Mouse (Mus musculus) megakaryocyte progenitor cell, adult 5-6 weeks (primary cell): ENCODE results near the gene Cys1. TPM values are rescaled to one million over a fixed set of nuclear protein-coding genes. Genes with fewer than 3 reads are reported as not detected.

Source experiments
- ATAC-seq: replicated peaks from 2 replicates; pipeline ENCODE4 v1.8.0; 2016; ENCODE audit warnings: mild to moderate bottlenecking, moderate TSS enrichment, inconsistent platforms; ENCODE audit not compliant: poor library complexity
- total RNA-seq, 2 experiments: library from RNA; stranded (forward) in 1 of 2; stranded (reverse) in 1 of 2; fragments of 157-497, 149-512 nt in 1 of 2; fragments of 200-1000 nt in 1 of 2; gene quantifications; 2 replicates each; pipeline versions ENCODE4 v1.2.3 to v1.2.4; 2015 to 2017

The Cys1 gene
- not detected in 2 replicates for total RNA-seq (2015)
- total RNA-seq (2017), result not detected in 2 replicates

GRCm38 (mm10) chr12:24681286-24682023 lies at the start of gene Cys1:
Cys1 (minus strand) TSS chr12:24681813.
- peak; percentile 67 for ATAC-seq

DNA sequence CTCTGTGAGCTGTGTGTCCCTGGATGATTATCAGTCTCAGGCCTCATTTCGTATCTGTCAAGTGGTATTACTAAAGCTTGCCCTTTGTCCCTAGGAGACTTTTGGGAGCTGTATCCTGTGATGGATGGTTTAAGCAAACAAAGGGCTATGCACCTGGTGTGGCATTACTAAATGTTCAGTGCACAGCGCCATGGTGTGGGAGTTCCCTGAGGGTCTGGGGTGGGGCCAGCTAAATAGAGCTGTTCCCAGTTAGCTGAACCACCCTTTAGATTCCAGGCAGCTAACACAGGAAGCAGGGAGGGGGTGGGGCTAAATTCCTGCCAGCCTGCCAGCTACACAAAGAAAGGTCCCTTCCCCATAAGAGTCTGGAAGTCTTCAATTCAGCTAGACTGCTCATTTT lies 42.8 kb upstream of the Cys1 start:
- ATAC-seq, result peak; percentile 37

DNA sequence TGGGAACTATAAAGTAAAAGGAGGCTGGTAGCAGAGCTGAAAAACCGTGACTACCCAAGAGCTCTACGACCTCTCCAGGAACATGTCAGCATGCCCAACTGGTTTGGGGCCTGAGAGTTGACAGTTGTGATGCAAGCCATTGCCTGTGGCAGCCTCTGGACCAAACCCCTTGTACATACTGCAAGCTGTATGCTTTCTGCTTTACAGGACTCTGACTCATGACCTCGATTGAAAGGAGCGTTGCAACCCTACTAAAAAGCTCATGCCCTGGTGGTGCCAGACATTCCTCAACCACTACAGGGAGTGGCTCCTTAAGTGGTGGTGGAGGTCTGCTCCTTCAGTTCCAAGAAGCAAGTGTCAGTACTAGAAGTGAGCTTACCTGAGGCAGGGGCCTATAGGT lies 42.2 kb upstream of the Cys1 start:
- ATAC-seq, result peak; percentile 87

GRCm38 (mm10) chr12:24723434-24723833 lies 41.8 kb upstream of the Cys1 start:
- ATAC-seq, result no peak

DNA sequence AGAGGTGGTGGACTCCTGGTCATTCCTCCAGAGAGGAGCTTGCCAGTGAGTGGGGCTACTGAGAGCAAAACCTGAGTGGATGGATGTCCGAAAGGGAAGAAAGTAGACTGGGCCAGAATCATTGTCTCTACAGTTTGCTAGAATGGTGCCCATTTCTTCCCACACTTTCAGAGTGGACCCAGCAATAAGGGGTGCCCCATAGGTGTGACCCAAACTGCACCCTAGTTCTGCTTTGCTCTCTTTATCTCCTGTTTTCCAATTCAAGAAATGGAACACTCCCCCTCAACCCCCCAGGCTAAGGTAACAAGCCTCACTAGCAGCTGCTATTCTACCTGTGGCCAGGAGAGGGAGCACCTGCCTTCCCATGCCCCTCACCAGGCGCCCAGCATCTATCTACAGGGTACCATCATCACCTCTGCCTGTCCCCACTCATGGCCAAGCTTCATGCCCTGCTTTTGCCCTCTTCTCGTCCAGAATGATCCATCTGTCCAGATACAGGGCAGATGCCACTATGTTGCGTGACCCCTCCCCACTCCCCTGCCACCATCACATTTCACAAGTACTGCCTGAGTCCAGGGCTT lies 35.2 kb upstream of the Cys1 start:
- ATAC-seq, result peak; percentile 76

- ATAC-seq, result peak; percentile 87
Measured at GRCm38 (mm10) chr12:24715268-24715896, 33.8 kb upstream of the Cys1 start.

DNA sequence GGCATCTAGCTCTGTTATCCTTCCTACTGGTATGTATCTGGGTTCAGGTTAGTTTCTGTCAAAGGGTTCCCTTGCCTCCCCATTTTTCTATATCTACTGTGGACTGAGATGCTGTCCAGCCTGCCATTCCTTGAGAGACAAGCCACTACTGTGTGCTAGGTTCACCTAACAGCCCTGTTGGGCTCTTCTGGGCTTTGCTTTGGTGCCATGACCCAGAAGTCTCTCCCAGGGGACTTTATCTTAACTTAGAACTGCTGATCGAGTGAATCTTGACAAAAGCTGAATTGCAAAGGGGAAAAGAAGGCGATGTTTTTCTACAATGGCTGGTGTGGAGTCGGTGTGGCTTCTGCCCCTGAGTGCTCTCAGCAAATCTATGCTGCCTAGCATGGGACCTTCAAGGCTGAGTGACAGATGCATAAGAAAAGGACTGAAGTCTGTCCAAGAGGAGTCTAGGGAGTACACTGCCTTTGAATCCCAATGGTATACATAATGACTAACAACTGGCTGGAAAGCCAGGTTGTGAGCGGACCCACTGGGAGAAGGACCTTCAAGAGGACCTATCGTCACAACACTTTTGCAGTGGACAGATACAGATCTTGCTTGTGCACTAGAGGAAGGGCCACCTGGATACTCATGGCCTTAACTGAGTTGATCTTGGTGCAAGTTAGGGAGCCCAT lies 33.1 kb upstream of the Cys1 start:
- ATAC-seq, result no peak

GRCm38 (mm10) chr12:24712396-24712795 lies 30.8 kb upstream of the Cys1 start:
- ATAC-seq, result no peak

- ATAC-seq, result no peak
Measured at GRCm38 (mm10) chr12:24710672-24711071, 29.1 kb upstream of the Cys1 start.

GRCm38 (mm10) chr12:24709831-24710508 lies 28.4 kb upstream of the Cys1 start:
- ATAC-seq, result peak; percentile 44

GRCm38 (mm10) chr12:24709409-24709808 lies 27.8 kb upstream of the Cys1 start:
- ATAC-seq, result no peak

DNA sequence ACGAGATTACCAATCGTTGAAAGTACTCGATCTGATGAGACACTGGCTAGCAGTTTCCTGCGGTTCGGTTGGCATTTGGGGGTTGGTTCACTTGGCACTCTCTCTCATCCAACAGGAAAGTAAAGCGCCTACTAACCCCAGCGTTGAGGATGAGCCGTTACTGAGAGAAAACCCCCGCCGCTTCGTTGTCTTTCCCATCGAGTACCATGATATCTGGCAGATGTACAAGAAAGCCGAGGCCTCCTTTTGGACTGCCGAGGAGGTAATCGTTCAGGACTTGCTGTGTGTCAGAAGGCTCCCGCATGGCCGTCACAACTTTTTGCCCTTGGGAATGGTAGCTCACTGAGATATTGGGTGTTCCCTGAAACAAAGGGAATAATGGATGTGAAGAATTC lies 27.2 kb upstream of the Cys1 start:
- ATAC-seq, result no peak

GRCm38 (mm10) chr12:24707954-24708823 lies 26.6 kb upstream of the Cys1 start, which contains the start of gene Rrm2:
Rrm2 (plus strand) TSS chr12:24708241.
- peak; percentile 64 for ATAC-seq

GRCm38 (mm10) chr12:24707480-24707802 lies 25.8 kb upstream of the Cys1 start:
- ATAC-seq, result no peak

DNA sequence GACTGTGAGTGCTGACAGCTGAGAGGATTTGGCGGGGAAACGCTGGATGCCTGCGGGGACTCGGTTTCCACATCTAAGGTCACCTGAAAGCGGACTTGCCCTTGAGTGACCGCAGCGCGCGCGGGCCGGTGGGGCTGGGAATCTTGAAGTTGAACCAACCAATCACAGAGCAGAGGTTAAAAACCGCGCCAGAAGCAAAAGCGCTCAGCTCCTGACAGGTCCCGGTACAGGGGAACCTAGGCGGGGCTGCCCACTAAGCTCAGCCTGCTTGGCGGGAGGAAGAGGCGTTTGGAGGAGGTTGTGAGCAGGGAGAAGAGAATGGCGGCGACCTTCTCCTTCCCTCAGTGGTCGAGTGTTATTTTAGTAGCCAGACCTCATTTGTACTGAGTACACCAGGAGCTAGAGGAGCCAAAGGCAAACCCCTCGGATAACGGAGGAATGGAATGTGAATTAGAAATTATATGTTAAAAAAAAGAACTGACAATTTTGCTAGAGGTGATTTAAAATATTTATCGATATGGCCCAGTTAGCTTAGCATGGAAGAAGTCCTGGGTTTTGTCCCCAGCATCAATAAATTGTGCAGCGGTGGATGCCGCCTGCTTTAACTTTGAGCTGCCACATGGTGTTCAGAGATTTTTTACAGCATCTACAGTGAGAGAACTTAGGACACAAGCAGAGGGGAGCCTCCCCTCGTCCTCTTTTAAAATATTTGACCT lies 25.3 kb upstream of the Cys1 start:
- ATAC-seq, result peak; percentile 37

GRCm38 (mm10) chr12:24705502-24706263 lies 24.1 kb upstream of the Cys1 start:
- ATAC-seq, result no peak

DNA sequence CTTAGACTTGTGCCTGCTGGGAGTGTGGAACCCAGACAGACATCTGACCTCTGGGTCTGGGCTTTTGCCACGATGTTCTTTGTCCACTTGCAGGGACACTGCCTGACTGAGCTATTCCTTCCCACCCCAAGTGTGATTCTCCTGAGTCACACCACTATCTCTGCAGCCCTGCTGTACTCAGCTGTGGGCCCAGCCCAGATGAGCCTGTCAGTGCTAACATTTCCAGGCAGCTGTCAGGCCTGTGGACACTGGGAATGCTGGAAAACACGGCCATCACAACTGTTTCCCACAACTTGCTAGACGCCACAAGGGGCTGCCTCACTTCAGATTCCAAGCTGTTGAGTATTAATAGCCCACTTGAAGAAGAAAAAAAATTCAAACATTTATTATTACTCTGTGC lies 21.4 kb upstream of the Cys1 start:
- no peak for ATAC-seq

GRCm38 (mm10) chr12:24701621-24702020 lies 20.0 kb upstream of the Cys1 start:
- ATAC-seq, result 0 out of 2 replicates have a peak, but pooled peaks have one; percentile 24

GRCm38 (mm10) chr12:24699578-24699977 lies 18.0 kb upstream of the Cys1 start:
- no peak for ATAC-seq
